Mouse (Mus musculus): ENCODE measurements around the gene Zbtb16. TPM values are rescaled to one million over a fixed set of nuclear protein-coding genes. Genes with fewer than 3 reads are reported as not detected.

Gene Zbtb16
- polyA plus RNA-seq, 1 experiment from 2014 or later, result 6.6 TPM

- Histone ChIP-seq H3K27ac (ENCODE audit: low read depth, low read length) (no peak overlapping the region), H3K4me1 (replicated peaks; ENCODE audit: control insufficient read depth, insufficient read depth, low read length) (peaks cover 20% of the 10 kb centered on the region)
Observed at GRCm38 (mm10) chr9:48725161-48725560, 110.9 kb downstream of the Zbtb16 start.

GRCm38 (mm10) chr9:48724733-48725132 is 111.3 kb downstream of the Zbtb16 start:
- H3K4me2 ChIP-seq (ENCODE audit: low read depth, low read length, severe bottlenecking), result no peak overlapping the region
- H3K4me3 ChIP-seq (ENCODE audit: low read depth, low read length), result no peak overlapping the region
- no peak overlapping the region for H3K27ac ChIP-seq (ENCODE audit: low read depth, low read length)
- peaks cover 18% of the 10 kb centered on the region for H3K4me1 ChIP-seq (replicated peaks; ENCODE audit: control insufficient read depth, insufficient read depth, low read length)
- H3K9me3 ChIP-seq (ENCODE audit: control insufficient read depth, low read length), result no peaks in the 10 kb centered on the region
- H3K9ac ChIP-seq (ENCODE audit: low read length), result no peak overlapping the region
- ATAC-seq (replicated peaks; ENCODE audit: low FRiP score), result no peak
- H3K27me3 ChIP-seq (ENCODE audit: control insufficient read depth, insufficient read depth, low read length), result no peaks in the 10 kb centered on the region
- WGBS, result 74% methylated on average over 3 of the region's 3 CpGs
- no peak for DNase-seq (ENCODE audit: low spot score)
- H3K36me3 ChIP-seq (ENCODE audit: control insufficient read depth, insufficient read depth, low read length), result no peaks in the 10 kb centered on the region

More at GRCm38 (mm10) chr9:48725161-48725560, 110.9 kb downstream of the Zbtb16 start:
- H3K4me2 ChIP-seq (ENCODE audit: low read depth, low read length, severe bottlenecking), result no peak overlapping the region
- no peaks in the 10 kb centered on the region for H3K9me3 ChIP-seq (ENCODE audit: control insufficient read depth, low read length)
- H3K36me3 ChIP-seq (ENCODE audit: control insufficient read depth, insufficient read depth, low read length), result no peaks in the 10 kb centered on the region
- no peak overlapping the region for H3K9ac ChIP-seq (ENCODE audit: low read length)
- H3K4me3 ChIP-seq (ENCODE audit: low read depth, low read length), result no peak overlapping the region
- ATAC-seq (replicated peaks; ENCODE audit: low FRiP score) (no peak), DNase-seq (ENCODE audit: low spot score) (no peak)
- WGBS, result 90% methylated on average over 6 of the region's 6 CpGs
- no peaks in the 10 kb centered on the region for H3K27me3 ChIP-seq (ENCODE audit: control insufficient read depth, insufficient read depth, low read length)

GRCm38 (mm10) chr9:48723511-48724304 is 112.3 kb downstream of the Zbtb16 start:
- DNase-seq (ENCODE audit: low spot score) (no peak), ATAC-seq (replicated peaks; ENCODE audit: low FRiP score) (no peak)
- H3K4me1 ChIP-seq (replicated peaks; ENCODE audit: control insufficient read depth, insufficient read depth, low read length), result peaks cover 9% of the 10 kb centered on the region
- H3K36me3 ChIP-seq (ENCODE audit: control insufficient read depth, insufficient read depth, low read length), result no peaks in the 10 kb centered on the region
- WGBS, result 79% methylated on average over 10 of the region's 10 CpGs
- H3K4me2 ChIP-seq (ENCODE audit: low read depth, low read length, severe bottlenecking), result no peak overlapping the region
- no peak overlapping the region for H3K9ac ChIP-seq (ENCODE audit: low read length)
- H3K27me3 ChIP-seq (ENCODE audit: control insufficient read depth, insufficient read depth, low read length), result no peaks in the 10 kb centered on the region
- no peak overlapping the region for H3K4me3 ChIP-seq (ENCODE audit: low read depth, low read length)
- H3K27ac ChIP-seq (ENCODE audit: low read depth, low read length), result no peak overlapping the region
- H3K9me3 ChIP-seq (ENCODE audit: control insufficient read depth, low read length), result no peaks in the 10 kb centered on the region

GRCm38 (mm10) chr9:48723025-48723424 is 113.0 kb downstream of the Zbtb16 start:
- WGBS, result 62% methylated on average over 3 of the region's 3 CpGs
- H3K36me3 ChIP-seq (ENCODE audit: control insufficient read depth, insufficient read depth, low read length), result no peaks in the 10 kb centered on the region
- ATAC-seq (replicated peaks; ENCODE audit: low FRiP score), result no peak
- no peak overlapping the region for H3K4me2 ChIP-seq (ENCODE audit: low read depth, low read length, severe bottlenecking)
- no peak overlapping the region for H3K27ac ChIP-seq (ENCODE audit: low read depth, low read length)
- no peak overlapping the region for H3K9ac ChIP-seq (ENCODE audit: low read length)
- DNase-seq (ENCODE audit: low spot score), result no peak
- H3K9me3 ChIP-seq (ENCODE audit: control insufficient read depth, low read length), result no peaks in the 10 kb centered on the region
- H3K4me1 ChIP-seq (replicated peaks; ENCODE audit: control insufficient read depth, insufficient read depth, low read length), result peaks cover 3% of the 10 kb centered on the region; the same call in 1 of the 2 replicates
- H3K27me3 ChIP-seq (ENCODE audit: control insufficient read depth, insufficient read depth, low read length), result no peaks in the 10 kb centered on the region
- H3K4me3 ChIP-seq (ENCODE audit: low read depth, low read length), result no peak overlapping the region

- Histone ChIP-seq H3K9ac (ENCODE audit: low read length) (no peak overlapping the region), H3K4me3 (ENCODE audit: low read depth, low read length) (no peak overlapping the region), H3K36me3 (ENCODE audit: control insufficient read depth, insufficient read depth, low read length) (no peaks in the 10 kb centered on the region), H3K4me1 (replicated peaks; ENCODE audit: control insufficient read depth, insufficient read depth, low read length) (peaks cover 2% of the 10 kb centered on the region; the same call in 1 of the 2 replicates), H3K9me3 (ENCODE audit: control insufficient read depth, low read length) (no peaks in the 10 kb centered on the region), H3K4me2 (ENCODE audit: low read depth, low read length, severe bottlenecking) (no peak overlapping the region), H3K27ac (ENCODE audit: low read depth, low read length) (no peak overlapping the region), H3K27me3 (ENCODE audit: control insufficient read depth, insufficient read depth, low read length) (no peaks in the 10 kb centered on the region)
- DNase-seq (ENCODE audit: low spot score), result no peak
- WGBS, result 88% methylated on average over 3 of the region's 3 CpGs
- no peak for ATAC-seq (replicated peaks; ENCODE audit: low FRiP score)
Observed at GRCm38 (mm10) chr9:48722261-48722920, 113.6 kb downstream of the Zbtb16 start.

GRCm38 (mm10) chr9:48721655-48722054 is 114.4 kb downstream of the Zbtb16 start:
- ATAC-seq (replicated peaks; ENCODE audit: low FRiP score) (no peak), DNase-seq (ENCODE audit: low spot score) (no peak)
- WGBS, result 91% methylated on average over 6 of the region's 6 CpGs
- no peaks in the 10 kb centered on the region for H3K27me3 ChIP-seq (ENCODE audit: control insufficient read depth, insufficient read depth, low read length)
- no peaks in the 10 kb centered on the region for H3K36me3 ChIP-seq (ENCODE audit: control insufficient read depth, insufficient read depth, low read length)
- no peak overlapping the region for H3K4me2 ChIP-seq (ENCODE audit: low read depth, low read length, severe bottlenecking)
- H3K9ac ChIP-seq (ENCODE audit: low read length), result no peak overlapping the region
- H3K9me3 ChIP-seq (ENCODE audit: control insufficient read depth, low read length), result no peaks in the 10 kb centered on the region
- H3K4me1 ChIP-seq (replicated peaks; ENCODE audit: control insufficient read depth, insufficient read depth, low read length), result peaks cover 2% of the 10 kb centered on the region; the same call in 1 of the 2 replicates
- H3K27ac ChIP-seq (ENCODE audit: low read depth, low read length), result no peak overlapping the region
- H3K4me3 ChIP-seq (ENCODE audit: low read depth, low read length), result no peak overlapping the region

GRCm38 (mm10) chr9:48721172-48721571 is 114.8 kb downstream of the Zbtb16 start:
- Histone ChIP-seq H3K36me3 (ENCODE audit: control insufficient read depth, insufficient read depth, low read length) (no peaks in the 10 kb centered on the region), H3K4me3 (ENCODE audit: low read depth, low read length) (no peak overlapping the region), H3K4me2 (ENCODE audit: low read depth, low read length, severe bottlenecking) (no peak overlapping the region), H3K27ac (ENCODE audit: low read depth, low read length) (no peak overlapping the region), H3K9me3 (ENCODE audit: control insufficient read depth, low read length) (no peaks in the 10 kb centered on the region), H3K9ac (ENCODE audit: low read length) (no peak overlapping the region), H3K27me3 (ENCODE audit: control insufficient read depth, insufficient read depth, low read length) (no peaks in the 10 kb centered on the region), H3K4me1 (replicated peaks; ENCODE audit: control insufficient read depth, insufficient read depth, low read length) (peaks cover 2% of the 10 kb centered on the region; the same call in 1 of the 2 replicates)
- WGBS, result 84% methylated on average over 3 of the region's 3 CpGs
- DNase-seq (ENCODE audit: low spot score) (no peak), ATAC-seq (replicated peaks; ENCODE audit: low FRiP score) (no peak)

GRCm38 (mm10) chr9:48720251-48720963 is 115.6 kb downstream of the Zbtb16 start:
- no peak for ATAC-seq (replicated peaks; ENCODE audit: low FRiP score)
- WGBS, result 85% methylated on average over 12 of the region's 12 CpGs
- DNase-seq (ENCODE audit: low spot score), result no peak

More at GRCm38 (mm10) chr9:48720251-48720963, 115.6 kb downstream of the Zbtb16 start:
- Histone ChIP-seq H3K27me3 (ENCODE audit: control insufficient read depth, insufficient read depth, low read length) (no peaks in the 10 kb centered on the region), H3K4me1 (replicated peaks; ENCODE audit: control insufficient read depth, insufficient read depth, low read length) (peaks cover 2% of the 10 kb centered on the region; the same call in 1 of the 2 replicates), H3K4me3 (ENCODE audit: low read depth, low read length) (no peak overlapping the region), H3K9me3 (ENCODE audit: control insufficient read depth, low read length) (no peaks in the 10 kb centered on the region), H3K9ac (ENCODE audit: low read length) (no peak overlapping the region), H3K4me2 (ENCODE audit: low read depth, low read length, severe bottlenecking) (no peak overlapping the region), H3K27ac (ENCODE audit: low read depth, low read length) (no peak overlapping the region), H3K36me3 (ENCODE audit: control insufficient read depth, insufficient read depth, low read length) (no peaks in the 10 kb centered on the region)

Measured in forebrain, embryonic 11.5 days (tissue).